Mouse (Mus musculus): Measurements from ENCODE around the gene Ercc6l2.

Gene Ercc6l2

DNA sequence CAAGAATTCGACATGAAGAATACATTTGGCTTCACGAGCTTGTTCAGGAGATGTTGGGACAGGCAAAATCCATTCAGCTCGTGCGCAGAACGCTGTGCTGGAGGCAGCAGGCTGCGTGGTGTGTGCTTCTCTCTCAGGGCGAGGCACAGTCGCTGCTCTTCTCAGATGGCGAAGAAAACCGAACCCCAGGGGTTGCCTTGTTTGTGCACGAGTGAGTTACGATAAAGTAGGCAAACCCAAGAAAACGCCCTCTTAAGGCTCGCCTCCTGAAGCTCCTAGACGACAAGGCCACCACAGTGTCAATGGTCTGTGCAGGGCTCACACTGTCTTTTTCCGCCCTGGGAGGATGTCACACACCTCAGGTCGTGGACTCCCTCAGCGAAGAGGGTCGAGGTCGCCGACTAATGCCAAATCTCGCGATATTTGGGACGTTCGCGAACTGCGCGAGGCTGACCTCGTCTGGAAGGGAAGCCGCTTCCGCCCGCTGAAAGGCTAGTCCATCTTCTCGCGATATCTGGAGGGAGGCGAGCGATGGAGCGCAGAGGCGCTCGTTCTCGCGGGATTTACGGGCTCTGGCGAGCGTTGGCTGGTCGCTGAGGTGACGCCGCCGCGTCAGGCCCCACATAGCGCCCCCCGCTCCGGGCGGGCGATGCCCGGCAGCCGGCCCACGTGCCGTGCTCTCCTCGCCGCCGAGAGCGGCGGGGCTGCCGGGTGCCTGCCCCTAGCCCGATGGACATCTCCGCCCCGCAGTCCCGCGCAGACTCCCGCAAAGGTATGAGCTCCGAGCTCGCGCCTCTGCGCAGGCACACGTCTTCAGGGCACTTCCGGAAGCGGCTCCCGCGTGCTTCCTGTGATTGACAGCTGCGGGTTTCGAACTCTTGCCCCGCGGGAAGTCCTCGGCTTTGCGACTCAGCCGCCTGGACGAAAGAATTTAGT is at the start of gene Ercc6l2:
Gene Ercc6l2 (plus strand): TSS at position 495 of the 936 bp plus-strand sequence.
- DNase-seq (ENCODE audit: low spot score), result peak; percentile 97

DNA sequence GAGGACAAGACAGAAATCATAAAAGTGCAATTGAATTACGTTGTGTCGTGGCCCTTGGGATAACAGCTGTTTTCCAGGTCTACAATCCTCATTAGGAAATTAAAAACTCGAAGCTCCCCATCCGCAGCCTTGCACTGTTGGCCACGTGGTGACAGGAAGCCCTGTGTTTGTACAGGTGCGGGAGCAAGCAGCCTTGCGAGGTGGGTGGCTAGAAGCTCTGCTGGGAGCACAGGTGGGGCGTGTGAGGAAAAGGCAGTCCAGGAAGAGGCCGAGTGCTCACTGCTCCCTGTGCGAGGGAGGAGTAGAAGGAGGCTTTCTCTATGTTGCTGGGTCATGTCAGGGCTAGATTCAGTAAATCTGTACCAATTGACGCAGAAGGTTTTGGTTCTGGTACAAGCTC is 49.0 kb upstream of the Ercc6l2 start:
- DNase-seq (ENCODE audit: low spot score), result no peak

DNA sequence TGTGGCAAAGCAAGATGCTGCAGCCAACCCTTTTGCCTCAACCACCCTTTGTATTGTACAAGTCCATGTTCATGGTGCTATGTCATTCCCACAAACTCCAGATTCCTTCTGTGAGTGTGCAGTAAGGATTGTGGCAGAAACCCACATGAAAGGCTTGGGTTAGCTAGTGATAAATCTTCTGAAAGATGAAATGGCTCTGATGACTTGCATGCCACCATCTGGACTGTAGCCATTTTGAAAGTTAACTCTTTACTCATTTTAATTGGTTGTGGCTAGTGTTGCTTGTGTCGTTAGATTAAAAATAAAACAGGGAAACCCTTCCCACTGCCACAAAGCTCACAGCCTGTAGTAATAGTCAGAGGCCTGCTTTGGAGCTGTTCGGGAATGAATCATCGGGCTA is 44.0 kb upstream of the Ercc6l2 start:
- no peak for DNase-seq (ENCODE audit: low spot score)

DNA sequence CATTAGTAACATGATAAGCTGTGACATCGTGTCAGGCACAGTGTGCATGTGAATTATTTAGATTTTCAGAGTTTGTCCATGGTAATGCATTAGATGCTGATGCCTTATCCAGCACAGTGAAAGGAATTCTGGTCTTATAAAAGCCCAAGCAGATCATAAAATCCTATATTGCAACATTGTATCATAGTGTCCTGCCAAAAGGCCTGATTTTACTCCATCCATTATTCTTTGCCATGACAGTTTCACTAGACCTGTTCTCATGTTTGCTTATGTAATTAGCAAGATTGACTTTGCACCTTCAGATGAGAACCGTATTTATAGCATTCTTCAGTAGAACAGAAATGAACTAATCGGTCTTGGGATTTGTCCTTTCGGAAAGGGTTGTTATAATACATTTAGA is 36.1 kb upstream of the Ercc6l2 start:
- no peak for DNase-seq (ENCODE audit: low spot score)

DNA sequence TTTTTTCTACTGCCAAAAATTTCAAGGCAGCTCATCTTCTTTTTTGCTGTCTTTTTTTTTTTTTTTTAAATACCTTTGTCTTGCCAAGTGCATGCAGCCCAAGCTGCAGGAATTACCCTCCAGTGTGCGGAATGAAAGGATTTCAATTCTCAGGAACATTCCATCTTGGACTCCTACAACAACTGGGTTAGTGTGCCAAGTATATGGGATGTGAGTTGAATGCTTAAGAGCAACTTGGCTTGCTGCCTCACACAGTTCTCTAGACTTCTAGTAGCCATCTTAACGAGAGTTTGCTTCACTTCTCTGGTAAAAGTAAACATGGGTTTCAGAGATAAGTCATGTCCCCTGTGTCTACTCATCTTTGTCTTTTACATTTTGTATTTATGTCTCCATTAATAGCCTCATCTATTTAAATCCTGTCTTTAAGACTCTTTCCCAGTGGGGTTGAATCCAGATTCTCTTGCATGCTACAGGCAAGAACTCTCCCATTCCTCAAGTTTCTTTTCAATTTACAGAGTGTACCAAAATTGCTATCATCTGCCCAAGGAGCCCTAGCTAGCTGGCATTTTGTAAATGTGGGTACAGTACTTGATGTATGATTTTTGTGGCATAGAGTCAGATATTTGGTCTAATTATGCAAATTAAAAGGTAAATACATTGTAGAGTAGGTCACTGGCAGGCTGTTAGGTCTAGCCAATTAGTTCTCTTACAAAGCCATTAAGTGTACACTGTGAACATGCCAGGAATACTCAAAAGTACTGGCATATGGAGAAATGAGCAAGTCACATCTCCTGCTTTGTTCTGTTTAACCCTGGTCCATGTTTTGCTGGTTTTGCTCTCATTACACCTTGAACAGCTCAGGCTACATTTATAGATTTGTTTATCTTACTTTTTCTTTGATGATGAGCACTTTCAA is 35.4 kb upstream of the Ercc6l2 start:
- no peak for DNase-seq (ENCODE audit: low spot score)

DNA sequence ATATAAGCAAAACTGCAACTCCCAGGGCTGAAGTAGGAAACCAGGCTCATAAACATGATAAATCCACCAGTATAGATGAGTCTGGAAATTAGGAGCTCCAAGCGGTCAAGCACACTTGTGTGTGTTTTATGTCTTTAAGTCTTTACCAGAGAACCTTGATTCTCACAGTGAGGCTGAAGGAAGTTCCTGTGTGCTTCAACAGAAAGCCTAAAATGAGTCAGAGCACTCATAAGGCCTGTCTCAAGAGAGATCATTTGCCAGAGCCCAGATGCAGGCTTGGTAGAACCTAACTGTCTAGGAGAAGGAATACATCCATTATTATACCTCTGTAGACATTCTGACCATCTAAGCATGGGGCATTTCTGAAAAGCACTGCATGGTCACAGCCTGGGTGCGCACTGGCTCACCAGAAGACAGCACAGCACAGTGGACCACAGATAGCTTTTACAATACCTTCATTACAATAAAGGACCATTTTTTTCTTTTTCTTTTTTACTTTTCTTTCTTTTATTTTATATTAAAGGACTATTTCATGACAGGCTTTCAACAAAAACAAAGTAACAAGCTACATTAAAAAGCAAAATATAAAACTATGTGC is 22.7 kb upstream of the Ercc6l2 start:
- no peak for DNase-seq (ENCODE audit: low spot score)

DNA sequence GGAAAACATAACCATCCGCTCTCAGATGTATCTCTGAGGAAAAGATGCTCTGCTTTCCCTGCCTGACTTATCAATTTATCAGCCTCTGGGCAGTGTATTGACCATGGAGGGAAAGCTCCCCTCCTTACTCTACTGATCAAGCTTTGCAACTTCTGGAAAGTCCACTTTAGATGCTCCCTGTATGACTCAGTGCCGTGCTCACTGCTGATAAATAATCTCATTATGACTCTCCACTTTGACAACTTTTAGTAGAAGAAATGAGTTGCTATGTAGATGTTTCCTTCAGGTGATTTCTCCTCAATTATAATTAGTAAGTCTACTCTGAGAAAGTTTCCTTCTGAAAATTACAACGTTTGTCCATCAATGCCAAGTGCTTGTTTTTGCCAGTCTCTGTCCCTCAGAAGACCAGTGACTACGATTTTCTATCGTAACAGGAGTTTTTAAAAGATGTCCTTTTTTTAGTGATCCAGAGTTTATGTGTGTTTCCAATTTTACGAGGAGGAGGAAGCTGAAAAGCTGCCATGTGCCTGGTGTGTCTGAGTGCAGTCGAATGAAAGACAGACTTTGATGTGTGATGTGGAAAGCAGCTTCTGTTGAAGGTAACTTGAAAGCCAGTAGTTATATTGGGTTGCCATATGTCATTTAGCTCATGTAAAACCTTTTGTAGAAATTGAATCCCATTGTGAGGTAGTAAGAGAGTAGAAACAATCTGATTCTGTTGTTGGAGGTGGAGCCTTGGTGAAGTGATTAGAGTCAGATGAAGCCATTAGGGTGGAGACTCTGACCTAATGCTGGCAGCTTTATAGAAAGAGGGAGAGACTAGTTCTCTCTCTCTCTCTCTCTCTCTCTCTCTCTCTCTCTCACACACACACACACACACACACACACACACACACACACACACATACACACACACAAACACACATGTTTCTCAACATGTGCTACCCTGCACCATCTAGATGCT is 21.4 kb upstream of the Ercc6l2 start:
- DNase-seq (ENCODE audit: low spot score), result no peak

DNA sequence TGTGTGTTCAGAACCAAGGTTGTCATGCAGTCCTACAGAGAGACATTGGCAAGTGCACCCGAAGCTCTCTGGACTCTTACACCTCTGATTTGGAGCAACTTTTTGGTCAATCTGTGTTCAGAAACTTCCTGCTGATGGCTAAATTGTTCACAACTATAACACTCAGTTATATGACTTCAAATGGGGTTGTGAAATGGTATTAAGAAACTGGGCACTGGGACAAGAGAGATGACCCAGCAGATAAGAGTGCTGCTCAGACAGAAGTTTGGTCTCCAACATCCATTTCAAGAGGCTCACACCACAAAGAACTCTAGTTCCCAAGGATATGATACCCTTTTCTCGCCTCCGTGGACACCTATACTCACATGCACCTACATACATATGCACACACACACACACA is 16.4 kb upstream of the Ercc6l2 start:
- no peak for DNase-seq (ENCODE audit: low spot score)

DNA sequence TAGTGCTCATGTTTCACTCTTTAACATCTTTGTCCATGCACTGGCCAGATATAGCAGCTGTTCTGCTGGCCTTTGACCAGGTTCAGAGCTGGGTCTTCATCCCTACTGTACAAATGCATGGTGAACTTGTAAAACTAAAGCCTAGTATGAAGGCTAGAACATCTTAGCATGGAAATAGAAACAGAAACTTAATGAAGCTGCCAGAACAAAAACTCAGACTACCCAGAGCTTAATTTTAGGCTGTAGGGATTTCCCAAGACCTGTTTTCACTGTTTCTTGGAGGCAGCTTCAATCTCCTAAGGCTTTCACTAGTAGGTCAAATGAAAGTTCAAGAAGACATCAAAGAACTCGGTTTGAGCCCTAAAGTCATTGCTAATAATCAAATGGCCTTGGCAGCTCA is 15.1 kb upstream of the Ercc6l2 start:
- no peak for DNase-seq (ENCODE audit: low spot score)

DNA sequence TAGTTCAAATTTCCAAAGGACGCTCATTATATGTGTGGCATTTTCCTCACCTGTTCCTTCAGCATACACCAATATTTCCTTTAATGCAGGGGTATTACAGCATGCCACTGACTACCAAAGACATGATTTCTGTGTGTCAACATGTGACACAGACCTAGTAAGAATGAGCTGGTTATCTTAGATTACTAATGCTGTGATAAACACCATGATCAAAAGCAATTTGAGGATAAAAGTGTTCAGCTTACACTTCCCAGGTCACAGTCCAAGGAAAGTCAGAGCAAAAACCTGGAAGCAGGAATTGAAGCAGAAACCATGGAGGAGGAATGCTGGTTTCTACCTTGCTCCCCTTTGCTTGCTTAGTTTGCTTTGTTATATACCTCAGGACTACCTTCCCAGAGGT is 13.8 kb upstream of the Ercc6l2 start:
- no peak for DNase-seq (ENCODE audit: low spot score)

DNA sequence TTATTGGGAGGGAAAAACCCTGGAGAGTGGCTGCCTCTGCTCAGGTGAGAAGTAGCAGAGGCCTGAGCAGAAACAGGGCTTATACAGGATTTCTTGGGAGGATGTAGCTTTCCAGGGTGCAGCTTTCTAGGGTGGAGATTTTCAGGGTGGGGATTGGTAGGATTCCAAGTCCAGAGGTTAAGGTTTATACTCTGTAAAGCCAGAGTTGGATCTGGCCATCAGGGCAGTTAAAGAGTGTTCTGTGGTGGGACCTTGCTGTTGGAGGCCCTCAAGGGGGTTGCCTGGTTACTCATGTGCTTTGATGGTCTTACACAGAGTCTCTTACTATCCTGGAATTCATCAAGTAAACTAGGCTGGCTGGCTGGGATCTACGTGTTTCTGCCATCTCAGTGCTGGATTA is 7.8 kb upstream of the Ercc6l2 start:
- DNase-seq (ENCODE audit: low spot score), result no peak

DNA sequence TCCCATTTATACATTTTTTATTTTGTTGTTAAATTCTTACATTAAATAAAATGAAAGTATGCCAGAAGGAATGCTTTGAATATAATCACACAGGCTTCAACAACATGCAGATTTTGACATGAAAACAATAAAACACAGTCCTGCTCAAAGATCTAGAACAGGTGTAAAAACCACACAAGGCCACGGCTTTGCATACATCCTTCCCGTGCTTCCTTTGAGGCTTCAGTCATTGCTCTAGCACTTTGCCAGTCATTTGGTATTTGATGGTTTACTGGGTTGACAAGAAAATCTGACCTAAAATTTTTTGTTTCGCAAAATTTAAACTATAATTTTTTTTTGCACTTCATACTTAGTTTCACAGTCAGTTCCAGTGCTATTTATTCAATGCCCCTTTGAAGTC is 7.1 kb upstream of the Ercc6l2 start:
- no peak for DNase-seq (ENCODE audit: low spot score)

DNA sequence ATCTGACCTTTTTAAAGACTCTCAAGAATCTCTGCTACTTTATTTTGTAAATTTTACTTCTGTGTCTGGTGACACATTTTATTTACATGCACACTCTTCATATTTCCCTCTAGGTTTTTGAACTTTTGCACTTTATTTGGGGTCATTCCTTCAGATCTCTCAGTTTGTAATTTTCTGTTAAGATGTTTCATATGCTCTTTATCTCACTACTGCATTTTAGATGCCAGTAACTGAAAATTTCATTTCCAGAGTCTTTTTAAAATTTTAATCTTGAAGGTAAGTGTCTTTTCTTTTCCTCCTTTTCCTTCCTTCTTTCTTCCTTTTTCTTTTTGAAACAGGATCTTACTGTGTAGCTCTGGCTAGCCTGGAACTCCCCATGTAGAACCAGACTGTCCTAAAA is 3.6 kb upstream of the Ercc6l2 start:
- DNase-seq (ENCODE audit: low spot score), result no peak

DNA sequence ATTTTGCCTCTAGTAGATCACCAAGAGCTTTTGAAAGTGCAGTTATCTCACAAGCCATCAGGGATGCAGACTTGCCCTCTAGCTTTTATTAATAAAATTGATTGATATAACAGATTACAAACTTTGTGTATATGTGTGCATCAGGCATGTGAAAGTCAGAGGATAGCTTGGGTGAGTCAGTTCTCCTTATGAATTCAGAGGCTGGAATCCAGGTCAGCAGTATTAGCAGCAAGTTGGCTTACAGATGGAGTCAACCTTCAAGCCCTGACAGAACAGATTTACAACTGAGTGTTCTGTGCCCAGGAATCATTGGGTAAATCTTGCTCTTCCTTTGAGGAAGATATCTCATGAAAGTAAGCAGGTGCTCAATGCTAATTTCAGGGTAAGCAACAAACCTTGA is 891 bp downstream of the Ercc6l2 start:
- no peak for DNase-seq (ENCODE audit: low spot score)

DNA sequence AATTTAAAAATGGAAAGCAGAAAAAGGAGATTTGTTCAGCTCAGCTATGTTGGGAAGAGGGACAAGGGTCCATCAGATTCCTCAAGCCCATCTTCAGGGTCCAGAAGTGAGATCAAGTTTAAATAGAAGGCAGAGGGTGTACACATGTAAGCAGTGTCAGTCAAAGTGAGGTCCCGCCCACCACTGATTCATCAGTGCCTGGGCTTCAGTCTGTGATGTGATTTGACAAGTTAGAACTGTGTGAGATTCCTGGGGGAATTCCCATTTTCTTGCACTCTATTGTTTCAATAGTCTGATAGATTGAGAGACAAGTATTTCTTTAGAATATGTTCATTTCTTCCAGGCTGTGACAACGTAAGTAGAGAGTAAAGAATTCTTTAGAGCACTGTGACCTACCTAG is 30.7 kb downstream of the Ercc6l2 start:
- DNase-seq (ENCODE audit: low spot score), result no peak

DNA sequence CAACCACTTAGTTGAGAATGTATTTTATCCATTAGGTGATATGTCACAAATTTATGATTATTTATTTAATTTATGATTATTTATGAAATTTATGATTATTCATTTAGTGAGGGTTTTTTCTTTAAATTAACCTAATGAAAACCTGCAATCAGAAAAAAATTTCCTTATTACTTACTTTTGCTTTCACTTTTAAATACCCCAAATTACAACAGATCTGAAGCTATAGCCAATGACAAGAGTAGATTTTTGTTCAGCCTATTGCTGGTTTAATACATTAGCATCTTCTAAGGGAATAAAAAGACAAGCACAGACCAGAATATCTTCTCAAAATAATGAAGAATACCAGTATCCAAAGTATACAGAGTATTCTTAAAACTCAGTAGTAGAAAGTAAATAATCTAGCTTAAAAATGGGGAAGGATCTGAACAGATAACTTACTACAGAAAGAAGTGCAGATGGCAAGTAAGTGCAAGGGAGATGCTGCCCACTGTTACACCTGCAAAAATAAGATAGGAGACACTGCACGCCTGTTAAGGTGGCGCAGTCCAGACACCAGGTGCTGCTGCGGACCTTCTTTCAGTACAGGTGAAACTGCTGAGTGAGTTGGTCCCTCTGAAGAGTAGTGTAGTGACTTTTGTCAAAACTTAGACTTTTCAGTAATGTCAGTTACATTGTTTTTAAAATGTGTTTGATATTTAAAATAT is 35.4 kb downstream of the Ercc6l2 start:
- no peak for DNase-seq (ENCODE audit: low spot score)

DNA sequence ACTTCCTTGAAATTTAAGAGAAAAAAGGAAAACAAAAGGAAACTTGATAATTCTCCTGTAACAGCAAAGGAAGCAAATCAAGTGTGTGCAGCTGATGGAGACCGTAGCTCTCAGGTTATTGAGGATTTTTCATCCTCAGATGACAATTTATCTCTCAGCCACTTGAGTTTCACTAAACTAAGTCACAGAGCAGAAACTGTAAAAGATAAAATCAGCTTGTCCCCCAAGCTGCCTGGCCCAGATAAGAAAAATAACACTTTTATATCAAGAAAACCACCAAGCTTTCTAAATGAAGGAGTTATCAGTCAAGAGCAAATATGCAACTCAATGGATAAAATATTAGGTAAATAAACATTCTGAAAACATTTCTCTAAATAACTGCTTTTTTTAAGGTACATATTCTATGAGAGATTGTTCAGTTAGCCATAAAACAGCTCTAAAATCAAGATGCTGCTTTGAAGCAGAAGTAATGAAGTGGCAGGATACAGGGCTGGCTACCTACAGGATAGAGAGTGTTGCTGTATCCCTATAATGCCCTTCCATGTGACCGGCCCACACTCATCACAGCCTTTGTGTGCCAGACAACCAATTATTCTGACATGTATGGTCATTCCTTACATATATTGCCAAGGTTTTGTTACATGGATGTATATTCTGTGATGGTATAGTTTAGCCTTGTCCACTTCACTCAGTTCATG is 57.7 kb downstream of the Ercc6l2 start:
- DNase-seq (ENCODE audit: low spot score), result no peak

DNA sequence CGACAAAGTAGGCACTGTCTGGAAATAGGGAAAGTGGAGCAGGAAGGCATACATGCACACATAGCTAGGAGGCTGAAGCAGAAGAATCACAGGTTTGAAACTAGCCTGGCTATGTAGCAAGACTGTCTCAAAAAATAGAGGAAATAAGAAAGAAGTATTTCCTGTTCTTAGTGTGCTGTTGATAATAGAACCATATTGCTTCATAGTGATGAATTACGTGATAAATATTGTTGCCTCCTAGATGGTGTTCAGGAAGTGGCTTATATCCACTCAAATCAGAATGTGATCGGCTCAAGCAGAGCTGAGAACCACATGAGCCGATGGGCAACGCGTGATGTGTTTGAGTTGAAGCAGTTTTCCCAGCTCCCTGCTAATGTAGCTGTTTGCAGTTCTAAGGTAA is 62.1 kb downstream of the Ercc6l2 start:
- no peak for DNase-seq (ENCODE audit: low spot score)

DNA sequence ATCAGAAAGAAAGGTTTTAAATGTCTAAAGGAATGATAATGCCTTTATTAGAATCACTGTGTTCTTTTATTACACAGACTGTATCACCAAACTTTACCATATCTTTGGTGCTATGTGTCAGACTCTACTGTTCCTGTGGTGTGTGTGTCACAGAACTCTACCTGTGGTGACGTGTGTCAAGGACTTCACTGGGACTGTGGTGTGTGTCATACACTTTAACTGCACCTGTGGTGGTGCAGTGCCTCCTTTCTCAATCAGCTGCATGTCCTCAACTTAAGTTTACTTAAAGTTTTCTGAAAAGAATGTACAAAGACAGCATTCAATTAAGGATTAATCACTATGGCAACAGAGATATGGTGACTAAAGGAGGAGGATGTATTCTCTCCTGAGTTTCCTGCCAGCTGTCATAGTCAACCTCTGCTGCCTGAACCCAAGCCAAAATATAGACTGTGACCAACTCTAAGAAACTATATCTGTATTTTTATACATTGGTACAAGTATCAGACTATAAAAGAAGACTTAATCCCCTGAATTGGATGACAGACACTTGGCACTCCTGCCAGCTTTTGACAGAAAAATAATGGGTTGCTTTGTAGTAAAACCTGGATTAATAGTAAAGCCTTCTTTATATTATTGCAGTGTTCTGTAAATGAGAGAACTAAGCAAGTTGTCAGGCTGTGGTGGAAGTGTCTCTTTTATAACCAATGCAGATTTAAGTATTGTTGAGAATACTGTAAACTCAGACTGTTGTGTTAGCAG is 64.2 kb downstream of the Ercc6l2 start:
- no peak for DNase-seq (ENCODE audit: low spot score)

DNA sequence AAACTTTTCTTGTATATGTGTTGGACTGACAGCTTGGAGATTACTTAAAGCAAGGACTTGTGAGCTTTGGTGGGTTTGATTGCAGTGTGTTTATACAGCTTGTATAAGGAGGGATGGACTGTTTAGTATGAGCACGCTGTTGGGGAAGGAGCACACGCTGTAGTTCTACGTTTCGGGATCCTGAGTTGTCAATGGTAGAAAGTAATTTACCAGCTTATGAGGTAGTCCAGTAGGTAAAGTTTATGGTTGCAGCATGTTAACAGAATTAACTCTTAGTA is 64.8 kb downstream of the Ercc6l2 start:
- no peak for DNase-seq (ENCODE audit: low spot score)
